Mouse (Mus musculus) neural tube, embryonic 15.5 days (tissue): ENCODE measurements around the gene Lnpep. TPM values are rescaled to one million over a fixed set of nuclear protein-coding genes. Genes with fewer than 3 reads are reported as not detected.

Source experiments
- ATAC-seq: fragments of 200-750 bp; cut with Nextera tagmentation; 2 replicates; pipeline ENCODE4 v1.8.0; 2017; ENCODE audit warnings: mild to moderate bottlenecking, moderate TSS enrichment, moderate library complexity; ENCODE audit not compliant: low FRiP score
- H3K27ac ChIP-seq: fragments of 300-500 bp; sonication (generic); replicated peaks from 2 replicates; pipeline ENCODE4 v1.5.1; 2015; ENCODE audit warnings: mild to moderate bottlenecking, inconsistent platforms
- H3K27me3 ChIP-seq: fragments of 300-500 bp; sonication (generic); replicated peaks from 2 replicates; pipeline ENCODE4 v1.6.1; 2015; ENCODE audit warnings: inconsistent platforms
- H3K36me3 ChIP-seq: fragments of 300-500 bp; sonication (generic); 2 replicates; pipeline ENCODE4 v1.6.1; 2015; ENCODE audit warnings: inconsistent platforms
- H3K4me1 ChIP-seq: fragments of 300-500 bp; sonication (generic); 2 replicates; pipeline ENCODE4 v1.6.1; 2015; ENCODE audit warnings: inconsistent platforms
- H3K4me2 ChIP-seq: fragments of 300-500 bp; sonication (generic); 2 replicates; pipeline ENCODE4 v1.6.1; 2015; ENCODE audit warnings: inconsistent platforms, mild to moderate bottlenecking, moderate library complexity
- H3K4me3 ChIP-seq: fragments of 300-500 bp; sonication (generic); replicated peaks from 2 replicates; pipeline ENCODE4 v1.5.1; 2015; ENCODE audit warnings: mild to moderate bottlenecking, inconsistent platforms
- H3K9ac ChIP-seq: fragments of 300-500 bp; sonication (generic); replicated peaks from 2 replicates; pipeline ENCODE4 v1.6.1; 2015; ENCODE audit warnings: mild to moderate bottlenecking, inconsistent platforms
- H3K9me3 ChIP-seq: fragments of 300-500 bp; sonication (generic); replicated peaks from 2 replicates; pipeline ENCODE4 v1.6.1; 2016; ENCODE audit warnings: inconsistent platforms
- WGBS: fragments of 180-500 bp; shearing (Covaris S2); methylation state at CpG from one replicate; pipeline ENCODE4 v1.1.7; 2015; ENCODE audit warnings: mixed read lengths; 5-methylcytosine and 5-hydroxymethylcytosine counted together
- polyA plus RNA-seq: library from polyadenylated mRNA; unstranded; fragments of >200 nt; fragmentation: Nextera tagmentation; extraction: Ambion mirVana; gene quantifications from 2 replicates; pipeline ENCODE4 v1.2.1, GENCODE M21; 2015

Lnpep gene
- polyA plus RNA-seq, 1 experiment from 2014 or later, result 8.7 TPM

- H3K4me3 ChIP-seq, result peak overlapping the region; percentile 86
- WGBS, result 44% methylated on average over 7 of the region's 7 CpGs
- no peaks in the 10 kb centered on the region for H3K27me3 ChIP-seq
- peaks cover 28% of the 10 kb centered on the region for H3K4me1 ChIP-seq
- H3K36me3 ChIP-seq, result no peaks in the 10 kb centered on the region
- peak overlapping the region; percentile 100 for H3K27ac ChIP-seq
- no peaks in the 10 kb centered on the region for H3K9me3 ChIP-seq
- no peak for ATAC-seq
- H3K4me2 ChIP-seq, result peak overlapping the region; percentile 75
- H3K9ac ChIP-seq, result peak overlapping the region; percentile 98
Observed at GRCm38 (mm10) chr17:17625887-17626679, 1.2 kb upstream of the Lnpep start.

- H3K4me3 ChIP-seq, result peak overlapping the region; percentile 86
- ATAC-seq, result peak; percentile 97
- H3K36me3 ChIP-seq, result no peaks in the 10 kb centered on the region
- WGBS, result under 1% methylated on average over 48 of the region's 51 CpGs
- peak overlapping the region; percentile 100 for H3K27ac ChIP-seq
- peak overlapping the region; percentile 75 for H3K4me2 ChIP-seq
- H3K9ac ChIP-seq, result peak overlapping the region; percentile 98
- H3K27me3 ChIP-seq, result no peaks in the 10 kb centered on the region
- peaks cover 28% of the 10 kb centered on the region for H3K4me1 ChIP-seq
- H3K9me3 ChIP-seq, result no peaks in the 10 kb centered on the region
Observed at GRCm38 (mm10) chr17:17624421-17624956, 361 bp downstream of the Lnpep start.

- peak overlapping the region; percentile 98 for H3K9ac ChIP-seq
- H3K9me3 ChIP-seq, result no peaks in the 10 kb centered on the region
- H3K27ac ChIP-seq, result peak overlapping the region; percentile 100
- no peaks in the 10 kb centered on the region for H3K36me3 ChIP-seq
- WGBS, result under 1% methylated on average over 42 of the region's 42 CpGs
- H3K27me3 ChIP-seq, result no peaks in the 10 kb centered on the region
- H3K4me1 ChIP-seq, result peaks cover 28% of the 10 kb centered on the region
- ATAC-seq, result peak; percentile 3
- H3K4me2 ChIP-seq, result peak overlapping the region; percentile 75
- peak overlapping the region; percentile 86 for H3K4me3 ChIP-seq
Observed at GRCm38 (mm10) chr17:17623890-17624420, 895 bp downstream of the Lnpep start.

GRCm38 (mm10) chr17:17623221-17623889, 1.5 kb downstream of the Lnpep start:
- peak overlapping the region; percentile 75 for H3K4me2 ChIP-seq
- peak overlapping the region; percentile 98 for H3K9ac ChIP-seq
- no peaks in the 10 kb centered on the region for H3K27me3 ChIP-seq
- 2% methylated on average over 7 of the region's 7 CpGs for WGBS
- H3K4me1 ChIP-seq, result peaks cover 32% of the 10 kb centered on the region
- ATAC-seq, result no peak
- H3K36me3 ChIP-seq, result no peaks in the 10 kb centered on the region
- peak overlapping the region; percentile 100 for H3K27ac ChIP-seq
- peak overlapping the region; percentile 86 for H3K4me3 ChIP-seq
- no peaks in the 10 kb centered on the region for H3K9me3 ChIP-seq

- Histone ChIP-seq H3K4me2 (no peak overlapping the region), H3K4me3 (no peak overlapping the region), H3K9me3 (no peaks in the 10 kb centered on the region), H3K27me3 (no peaks in the 10 kb centered on the region), H3K4me1 (peaks cover 33% of the 10 kb centered on the region), H3K9ac (no peak overlapping the region), H3K36me3 (no peaks in the 10 kb centered on the region), H3K27ac (no peak overlapping the region)
- no peak for ATAC-seq
- WGBS, result 100% methylated on average over 1 of the region's 1 CpGs
Observed at GRCm38 (mm10) chr17:17622576-17622975, 2.3 kb downstream of the Lnpep start.

- WGBS, result 74% methylated on average over 3 of the region's 3 CpGs
- no peak overlapping the region for H3K9ac ChIP-seq
- H3K4me1 ChIP-seq, result peaks cover 36% of the 10 kb centered on the region
- H3K4me2 ChIP-seq, result no peak overlapping the region
- H3K36me3 ChIP-seq, result no peaks in the 10 kb centered on the region
- H3K4me3 ChIP-seq, result no peak overlapping the region
- no peak for ATAC-seq
- H3K9me3 ChIP-seq, result no peaks in the 10 kb centered on the region
- H3K27ac ChIP-seq, result no peak overlapping the region
- H3K27me3 ChIP-seq, result no peaks in the 10 kb centered on the region
Observed at GRCm38 (mm10) chr17:17621586-17621985, 3.3 kb downstream of the Lnpep start.

GRCm38 (mm10) chr17:17618463-17618862, 6.4 kb downstream of the Lnpep start:
- WGBS, result 79% methylated on average over 1 of the region's 1 CpGs
- Histone ChIP-seq H3K27me3 (no peaks in the 10 kb centered on the region), H3K4me3 (no peak overlapping the region), H3K27ac (no peak overlapping the region), H3K36me3 (no peaks in the 10 kb centered on the region), H3K9me3 (no peaks in the 10 kb centered on the region), H3K4me1 (peaks cover 26% of the 10 kb centered on the region), H3K4me2 (no peak overlapping the region), H3K9ac (no peak overlapping the region)
- ATAC-seq, result no peak

GRCm38 (mm10) chr17:17617440-17618204, 7.2 kb downstream of the Lnpep start:
- Histone ChIP-seq H3K36me3 (no peaks in the 10 kb centered on the region), H3K9me3 (no peaks in the 10 kb centered on the region), H3K4me1 (peaks cover 20% of the 10 kb centered on the region), H3K27me3 (no peaks in the 10 kb centered on the region), H3K4me2 (no peak overlapping the region), H3K9ac (no peak overlapping the region), H3K4me3 (no peak overlapping the region), H3K27ac (no peak overlapping the region)
- 91% methylated on average over 4 of the region's 4 CpGs for WGBS
- ATAC-seq, result no peak

GRCm38 (mm10) chr17:17612336-17612735, 12.5 kb downstream of the Lnpep start:
- WGBS, result 55% methylated on average over 2 of the region's 2 CpGs
- Histone ChIP-seq H3K4me2 (no peak overlapping the region), H3K27me3 (no peaks in the 10 kb centered on the region), H3K27ac (no peak overlapping the region), H3K36me3 (no peaks in the 10 kb centered on the region), H3K4me1 (peaks cover 17% of the 10 kb centered on the region; the same call in 1 of the 2 replicates), H3K4me3 (no peak overlapping the region), H3K9me3 (no peaks in the 10 kb centered on the region), H3K9ac (no peak overlapping the region)
- no peak for ATAC-seq

- WGBS, result 71% methylated on average over 3 of the region's 3 CpGs
- Histone ChIP-seq H3K4me1 (peaks cover 15% of the 10 kb centered on the region; the same call in 1 of the 2 replicates), H3K36me3 (no peaks in the 10 kb centered on the region), H3K4me3 (no peak overlapping the region), H3K9ac (no peak overlapping the region), H3K9me3 (no peaks in the 10 kb centered on the region), H3K27me3 (no peaks in the 10 kb centered on the region), H3K27ac (no peak overlapping the region), H3K4me2 (no peak overlapping the region)
- ATAC-seq, result no peak
Observed at GRCm38 (mm10) chr17:17609523-17609922, 15.3 kb downstream of the Lnpep start.

GRCm38 (mm10) chr17:17608416-17608988, 16.3 kb downstream of the Lnpep start:
- Histone ChIP-seq H3K9ac (no peak overlapping the region), H3K4me2 (no peak overlapping the region), H3K27ac (no peak overlapping the region), H3K4me3 (no peak overlapping the region), H3K4me1 (peaks cover 15% of the 10 kb centered on the region; the same call in 1 of the 2 replicates), H3K9me3 (no peaks in the 10 kb centered on the region), H3K36me3 (no peaks in the 10 kb centered on the region), H3K27me3 (no peaks in the 10 kb centered on the region)
- no peak for ATAC-seq
- 78% methylated on average over 5 of the region's 5 CpGs for WGBS
